Mouse (Mus musculus) bone marrow macrophage, adult 2 months (primary cell): Measurements from ENCODE around the gene Lipe.

Experiments used
- CTCF ChIP-seq: IDR thresholded peaks from 2 replicates; pipeline ENCODE4 v1.5.1; 2012; ENCODE audit warnings: low read depth, mild to moderate bottlenecking, low read length, moderate library complexity
- POLR2A ChIP-seq: IDR thresholded peaks from 2 replicates; pipeline ENCODE4 v1.6.1; 2012; ENCODE audit warnings: mild to moderate bottlenecking, low read depth, low read length, borderline replicate concordance

DNA sequence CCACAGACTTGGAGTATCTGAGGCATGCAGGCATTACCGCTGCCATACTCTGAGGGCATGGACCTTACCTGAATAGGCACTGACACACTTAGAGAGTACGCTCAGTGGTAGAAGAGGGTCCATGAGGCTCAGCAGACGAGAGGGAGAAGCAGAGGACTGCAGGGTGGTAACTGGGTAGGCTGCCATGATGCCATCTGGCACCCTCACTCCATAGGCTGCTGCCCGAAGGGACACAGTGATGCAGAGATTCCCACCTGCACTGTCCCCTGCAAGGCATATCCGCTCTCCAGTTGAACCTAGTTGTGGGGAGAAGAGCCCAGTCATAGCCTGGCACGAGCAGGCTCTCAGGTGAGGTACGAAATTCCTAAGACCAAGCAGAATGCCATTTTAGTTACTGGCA lies 15.1 kb downstream of the Lipe start:
- TF ChIP-seq POLR2A (no peak), CTCF (no peak)
